Mouse (Mus musculus): Measurements from ENCODE around the gene Tcl1b2.

GRCm38 (mm10) chr12:105158842-105159241 lies 13.0 kb downstream of the Tcl1b2 start:
- TF ChIP-seq POLR2A (IDR thresholded peaks at IDR 0.05; ENCODE audit: insufficient read depth, low read depth, low read length) (no peak), CTCF (IDR thresholded peaks at IDR 0.05; ENCODE audit: insufficient read depth, low read depth, low read length) (no peak)

All from olfactory bulb, adult 2 months (tissue).